Mouse (Mus musculus) midbrain, postnatal 0 days (tissue): ENCODE measurements around the gene Hfe. TPM values are rescaled to one million over a fixed set of nuclear protein-coding genes. Genes with fewer than 3 reads are reported as not detected.
"Not testable (repeated sequence)": the region's sequence is repeated elsewhere in the genome, so short reads cannot be mapped to it uniquely, and the experiment has no call there.

ENCODE experiments used
- ATAC-seq: fragments of 200-750 bp; cut with Nextera tagmentation; 2 replicates; pipeline ENCODE4 v1.8.0; 2017; ENCODE audit warnings: moderate number of reproducible peaks, mild to moderate bottlenecking, moderate TSS enrichment, moderate library complexity; ENCODE audit not compliant: low FRiP score
- DNase-seq: peaks from one replicate; pipeline ENCODE4 v3.0.0-alpha.2; 2015; ENCODE audit warnings: low spot score
- H3K27ac ChIP-seq: fragments of 300-500 bp; sonication (generic); 2 replicates; pipeline ENCODE4 v1.5.1; 2014; ENCODE audit warnings: low read depth, mild to moderate bottlenecking, low read length, mixed read lengths
- H3K27me3 ChIP-seq: fragments of 300-500 bp; sonication (generic); 2 replicates; pipeline ENCODE4 v1.6.1; 2014; ENCODE audit warnings: low read length, control low read depth, mixed read lengths; ENCODE audit not compliant: insufficient read depth
- H3K36me3 ChIP-seq: fragments of 300-500 bp; sonication (generic); 2 replicates; pipeline ENCODE4 v1.6.1; 2014; ENCODE audit warnings: low read length, control low read depth, mixed read lengths; ENCODE audit not compliant: insufficient read depth
- H3K4me1 ChIP-seq: fragments of 300-500 bp; sonication (generic); 2 replicates; pipeline ENCODE4 v1.6.1; 2014; ENCODE audit warnings: mild to moderate bottlenecking, control low read depth, antibody characterized with exemption, low read length, mixed read lengths; ENCODE audit not compliant: insufficient read depth
- H3K4me2 ChIP-seq: fragments of 300-500 bp; sonication (generic); 2 replicates; pipeline ENCODE4 v1.6.1; 2014; ENCODE audit warnings: low read depth, mild to moderate bottlenecking, low read length, mixed read lengths; ENCODE audit not compliant: poor library complexity, severe bottlenecking
- H3K4me3 ChIP-seq: fragments of 300-500 bp; sonication (generic); 2 replicates; pipeline ENCODE4 v1.5.1; 2014; ENCODE audit warnings: low read depth, mild to moderate bottlenecking, low read length, moderate library complexity
- H3K9ac ChIP-seq: fragments of 300-500 bp; sonication (generic); replicated peaks from 2 replicates; pipeline ENCODE4 v1.6.1; 2014; ENCODE audit warnings: mild to moderate bottlenecking, low read length, moderate library complexity, mixed read lengths; ENCODE audit not compliant: poor library complexity, severe bottlenecking
- H3K9me3 ChIP-seq: fragments of 300-500 bp; sonication (generic); 2 replicates; pipeline ENCODE4 v1.6.1; 2016; ENCODE audit warnings: low read length, control low read depth
- CTCF ChIP-seq: IDR thresholded peaks from 2 replicates; pipeline ENCODE4 v1.5.1; 2016; ENCODE audit warnings: antibody characterized with exemption, mild to moderate bottlenecking
- WGBS: fragments of 180-500 bp; shearing (Covaris S2); extraction: QIAGEN DNeasy Blood & Tissue Kit; methylation state at CpG from one replicate; pipeline ENCODE4 v1.1.7; 2014; 5-methylcytosine and 5-hydroxymethylcytosine counted together
- polyA plus RNA-seq: library from polyadenylated mRNA; unstranded; fragments of >200 nt; fragmentation: Nextera tagmentation; extraction: Ambion mirVana; gene quantifications from 2 replicates; pipeline ENCODE4 v1.2.1, GENCODE M21; 2015
- total RNA-seq: library from RNA; depleted of rRNA; stranded (reverse); fragments of >200 nt; gene quantifications from 2 replicates; pipeline ENCODE4 v1.2.3, GENCODE M21; 2014

Hfe gene
- total and polyA plus RNA-seq, 2 experiments from 2014 or later: 1.8 to 4.0 TPM

- H3K9me3 ChIP-seq: no peaks in the 10 kb centered on the region
- WGBS: 86% methylated on average over 2 of the region's 2 CpGs
- H3K4me1 ChIP-seq: peaks cover 5% of the 10 kb centered on the region; the same call in 1 of the 2 replicates
- H3K4me3 ChIP-seq: no peak overlapping the region
- ATAC-seq: no peak
- H3K27ac ChIP-seq: no peak overlapping the region
- TF ChIP-seq CTCF: no peak
- no peak overlapping the region for H3K4me2 ChIP-seq
- DNase-seq: no peak
- H3K27me3 ChIP-seq: no peaks in the 10 kb centered on the region
- no peaks in the 10 kb centered on the region for H3K36me3 ChIP-seq
- H3K9ac ChIP-seq: no peak overlapping the region
Observed at GRCm38 (mm10) chr13:23689459-23689858, 21.2 kb downstream of the Hfe start.

DNA sequence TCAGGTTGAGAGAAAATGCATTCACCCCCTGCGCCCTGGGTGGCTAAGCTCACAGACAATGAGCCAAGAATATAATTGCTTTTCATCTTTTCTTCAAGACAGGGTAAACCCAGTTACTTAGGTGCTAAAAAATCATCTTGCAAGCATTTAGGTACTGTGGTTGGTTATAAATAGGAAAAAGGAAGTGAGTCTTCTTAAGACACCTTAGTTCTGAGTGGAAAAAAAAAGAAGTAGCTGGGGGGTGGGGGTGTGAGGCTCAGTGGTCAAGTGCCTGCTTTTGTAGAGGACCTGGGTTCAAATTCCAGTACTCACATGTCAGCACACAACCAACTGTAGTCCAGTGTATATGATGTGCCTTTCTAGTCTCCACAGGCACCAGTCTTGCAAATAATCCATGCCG lies 21.7 kb downstream of the Hfe start:
- ATAC-seq: no peak
- Histone ChIP-seq H3K4me2 (no peak overlapping the region), H3K4me1 (peaks cover 5% of the 10 kb centered on the region; the same call in 1 of the 2 replicates), H3K27me3 (no peaks in the 10 kb centered on the region), H3K27ac (no peak overlapping the region), H3K9ac (no peak overlapping the region), H3K36me3 (no peaks in the 10 kb centered on the region), H3K9me3 (no peaks in the 10 kb centered on the region), H3K4me3 (no peak overlapping the region)
- 96% methylated on average over 2 of the region's 2 CpGs for WGBS
- no peak for DNase-seq
- TF ChIP-seq CTCF: no peak

- no peak for TF ChIP-seq CTCF
- 93% methylated on average over 7 of the region's 7 CpGs for WGBS
- no peak overlapping the region for H3K4me3 ChIP-seq
Observed at GRCm38 (mm10) chr13:23687907-23688306, 22.7 kb downstream of the Hfe start.

GRCm38 (mm10) chr13:23687181-23687580 lies 23.5 kb downstream of the Hfe start:
- Histone ChIP-seq H3K27ac (no peak overlapping the region), H3K4me3 (no peak overlapping the region), H3K9me3 (no peaks in the 10 kb centered on the region), H3K4me1 (peaks cover 10% of the 10 kb centered on the region; the same call in 1 of the 2 replicates), H3K36me3 (no peaks in the 10 kb centered on the region), H3K4me2 (no peak overlapping the region), H3K9ac (no peak overlapping the region), H3K27me3 (no peaks in the 10 kb centered on the region)
- TF ChIP-seq CTCF: no peak
- 89% methylated on average over 4 of the region's 4 CpGs for WGBS
- ATAC-seq (no peak), DNase-seq (no peak)

More at GRCm38 (mm10) chr13:23687907-23688306, 22.7 kb downstream of the Hfe start:
- H3K27me3 ChIP-seq: no peaks in the 10 kb centered on the region
- no peak overlapping the region for H3K4me2 ChIP-seq
- H3K36me3 ChIP-seq: no peaks in the 10 kb centered on the region
- no peak overlapping the region for H3K9ac ChIP-seq
- no peaks in the 10 kb centered on the region for H3K9me3 ChIP-seq
- peaks cover 8% of the 10 kb centered on the region; the same call in 1 of the 2 replicates for H3K4me1 ChIP-seq
- DNase-seq (no peak), ATAC-seq (no peak)
- no peak overlapping the region for H3K27ac ChIP-seq

GRCm38 (mm10) chr13:23685966-23686365 lies 24.7 kb downstream of the Hfe start:
- H3K27ac ChIP-seq: no peak overlapping the region
- peaks cover 10% of the 10 kb centered on the region; the same call in 1 of the 2 replicates for H3K4me1 ChIP-seq
- no peaks in the 10 kb centered on the region for H3K27me3 ChIP-seq
- ATAC-seq: no peak
- WGBS: 37% methylated on average over 4 of the region's 4 CpGs
- H3K9me3 ChIP-seq: no peaks in the 10 kb centered on the region
- no peak overlapping the region; the same call in 1 of the 2 replicates for H3K4me3 ChIP-seq
- no peak overlapping the region for H3K9ac ChIP-seq
- TF ChIP-seq CTCF: no peak
- peak overlapping the region; percentile 70 for H3K4me2 ChIP-seq
- no peak for DNase-seq
- H3K36me3 ChIP-seq: no peaks in the 10 kb centered on the region

DNA sequence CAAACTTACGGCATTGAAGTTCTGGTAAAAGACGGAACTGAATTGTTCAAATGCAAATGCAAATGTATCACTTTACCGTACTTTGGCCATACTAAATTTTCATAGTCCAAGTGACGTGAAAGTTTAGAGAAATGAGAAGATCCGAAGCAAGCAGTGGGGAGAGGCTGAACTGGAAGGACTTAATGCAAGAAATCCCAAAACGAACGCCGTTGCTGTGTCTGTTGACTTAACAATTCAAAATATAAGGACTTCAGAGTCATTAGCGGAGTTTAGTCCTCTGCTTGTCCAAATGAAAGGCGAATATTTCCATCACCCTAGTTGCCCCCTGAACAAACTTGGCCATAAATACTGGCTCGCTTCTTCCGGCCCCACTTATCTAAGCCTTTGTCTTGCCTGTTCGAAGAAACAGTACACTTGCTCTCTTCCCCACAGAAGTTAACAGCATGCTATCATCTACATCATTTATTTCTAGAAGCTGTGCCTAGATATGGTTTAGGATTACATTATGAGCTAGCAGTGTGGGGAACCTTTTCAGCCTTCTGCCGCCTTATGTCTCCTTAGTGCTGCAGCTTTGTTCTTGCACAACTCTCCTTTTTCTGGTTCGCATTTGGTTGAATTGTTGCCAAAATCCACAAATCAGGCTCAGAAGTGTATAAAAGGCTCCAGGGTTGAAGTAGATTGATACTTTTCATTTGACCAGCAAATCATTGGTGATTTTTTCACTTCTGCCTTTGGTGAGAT lies 25.4 kb downstream of the Hfe start:
- H3K36me3 ChIP-seq: no peaks in the 10 kb centered on the region
- H3K27me3 ChIP-seq: no peaks in the 10 kb centered on the region
- no peaks in the 10 kb centered on the region for H3K9me3 ChIP-seq
- peak overlapping the region; percentile 39; the same call in 1 of the 2 replicates for H3K27ac ChIP-seq
- no peak for ATAC-seq
- 6% methylated on average over 15 of the region's 15 CpGs for WGBS
- no peak for TF ChIP-seq CTCF
- H3K4me3 ChIP-seq: peak overlapping the region; percentile 45
- DNase-seq: peak; percentile 15
- peak overlapping the region; percentile 44; the same call in 1 of the 2 replicates for H3K9ac ChIP-seq
- peak overlapping the region; percentile 70 for H3K4me2 ChIP-seq
- peaks cover 10% of the 10 kb centered on the region; the same call in 1 of the 2 replicates for H3K4me1 ChIP-seq

DNA sequence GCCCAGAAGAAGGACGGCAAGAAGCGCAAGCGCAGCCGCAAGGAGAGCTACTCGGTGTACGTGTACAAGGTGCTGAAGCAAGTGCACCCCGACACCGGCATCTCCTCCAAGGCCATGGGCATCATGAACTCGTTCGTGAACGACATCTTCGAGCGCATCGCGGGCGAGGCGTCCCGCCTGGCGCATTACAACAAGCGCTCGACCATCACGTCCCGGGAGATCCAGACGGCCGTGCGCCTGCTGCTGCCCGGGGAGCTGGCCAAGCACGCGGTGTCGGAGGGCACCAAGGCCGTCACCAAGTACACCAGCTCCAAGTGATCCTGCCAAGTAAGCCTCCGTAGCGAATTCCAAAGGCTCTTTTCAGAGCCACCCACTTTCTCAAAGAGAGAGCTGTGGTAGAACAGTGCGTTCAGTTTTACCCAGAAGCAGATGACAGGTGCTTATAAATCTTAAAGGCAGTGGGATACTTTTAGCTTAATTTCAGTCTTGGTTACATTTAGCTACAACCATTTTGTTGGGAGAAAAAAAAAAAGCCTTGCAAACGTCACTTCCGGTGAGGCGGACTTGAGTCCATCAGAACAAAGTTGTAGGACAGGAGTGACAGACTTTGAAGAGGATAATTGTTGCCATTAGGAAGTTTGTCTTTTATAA lies 26.2 kb downstream of the Hfe start:
- H3K4me3 ChIP-seq: peak overlapping the region; percentile 45
- ATAC-seq: peak; percentile 45

More for the DNA sequence above, 26.2 kb downstream of the Hfe start:
- Histone ChIP-seq H3K4me1 (peaks cover 10% of the 10 kb centered on the region; the same call in 1 of the 2 replicates), H3K9ac (peak overlapping the region; percentile 51; the same call in 1 of the 2 replicates), H3K27ac (peak overlapping the region; percentile 85), H3K4me2 (peak overlapping the region; percentile 70)
- H3K36me3 ChIP-seq, H3K9me3 ChIP-seq, H3K27me3 ChIP-seq: not testable (repeated sequence)
- 0% methylated on average over 11 of the region's 37 CpGs for WGBS
- DNase-seq: peak; percentile 92
